Mouse (Mus musculus): ENCODE measurements around the gene Ovol1. TPM values are rescaled to one million over a fixed set of nuclear protein-coding genes. Genes with fewer than 3 reads are reported as not detected.

Gene Ovol1
- total and polyA plus RNA-seq, 3 experiments, result 0.05 TPM; not detected in 2

DNA sequence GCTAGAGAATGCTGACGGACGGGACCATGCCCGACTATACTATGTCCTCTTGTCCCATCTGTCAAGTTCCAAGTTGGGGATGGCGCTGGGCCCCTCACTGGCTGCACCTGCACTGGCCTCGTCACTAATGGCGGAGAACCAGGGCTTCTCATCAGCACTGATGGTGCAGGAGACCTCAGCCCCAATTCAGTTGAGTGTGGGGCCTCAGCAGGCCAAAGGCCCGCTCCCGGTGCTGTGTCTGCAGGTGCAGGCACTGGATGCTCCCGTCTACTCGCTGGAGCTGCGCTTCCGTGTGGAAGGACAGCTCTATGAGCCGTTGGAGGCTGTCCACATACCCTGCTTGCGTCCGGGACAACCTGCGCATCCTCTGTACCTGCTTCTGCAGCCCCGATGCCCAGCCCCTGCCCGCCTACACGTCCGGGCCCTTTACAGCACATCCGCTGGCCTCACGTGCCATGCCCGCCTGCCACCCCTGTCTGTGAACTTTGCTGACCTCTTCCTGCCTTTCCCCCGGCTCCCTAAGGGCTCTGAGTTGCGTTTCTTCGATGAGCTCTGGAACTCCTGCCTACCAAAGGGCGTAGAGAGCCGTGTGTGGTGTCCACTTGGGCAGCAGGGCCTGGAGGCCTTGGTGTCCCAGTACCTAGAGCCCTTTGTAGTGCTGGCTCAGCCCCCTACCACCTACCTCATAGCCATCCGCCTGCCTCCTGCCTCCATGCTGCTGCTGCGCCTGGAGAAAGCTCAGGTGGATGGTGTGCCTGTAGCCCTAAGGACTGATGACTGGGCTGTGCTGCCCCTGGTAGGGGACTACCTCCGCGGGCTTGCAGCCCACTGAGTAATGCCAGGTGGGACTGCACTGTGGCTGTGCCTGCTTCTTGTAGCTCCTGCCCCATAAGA lies 10.2 kb upstream of the Ovol1 start:
- DNase-seq (ENCODE audit: low spot score) (no peak), ATAC-seq (ENCODE audit: extremely low read depth, insufficient number of reproducible peaks, low FRiP score, poor library complexity, severe bottlenecking) (no peak)
- no peaks in the 10 kb centered on the region for H3K9me3 ChIP-seq (replicated peaks)
- H3K36me3 ChIP-seq (replicated peaks), result peaks cover 44% of the 10 kb centered on the region
- peak overlapping the region; percentile 36; the same call in 1 of the 2 replicates for H3K4me3 ChIP-seq (ENCODE audit: low read depth, low read length)
- TF ChIP-seq GATA2 (IDR thresholded peaks at IDR 0.05; ENCODE audit: borderline replicate concordance, low read depth, low read length), result no peak
- no peak for TF ChIP-seq POLR2AphosphoS5 (IDR thresholded peaks at IDR 0.05; ENCODE audit: insufficient replicate concordance, low read depth, low read length)
- TF ChIP-seq GATA1 (IDR thresholded peaks at IDR 0.05; ENCODE audit: borderline replicate concordance, low read length), result no peak
- no peak for TF ChIP-seq CTCF (IDR thresholded peaks at IDR 0.05; ENCODE audit: low read depth, low read length)
- no peak for TF ChIP-seq TAL1 (conservative IDR thresholded peaks at IDR 0.05; ENCODE audit: low read depth, low read length)
- H3K27me3 ChIP-seq (ENCODE audit: insufficient read depth, low read length), result peaks cover 8% of the 10 kb centered on the region
- peaks cover 48% of the 10 kb centered on the region for H3K4me1 ChIP-seq (ENCODE audit: insufficient read depth, low read depth, low read length)

DNA sequence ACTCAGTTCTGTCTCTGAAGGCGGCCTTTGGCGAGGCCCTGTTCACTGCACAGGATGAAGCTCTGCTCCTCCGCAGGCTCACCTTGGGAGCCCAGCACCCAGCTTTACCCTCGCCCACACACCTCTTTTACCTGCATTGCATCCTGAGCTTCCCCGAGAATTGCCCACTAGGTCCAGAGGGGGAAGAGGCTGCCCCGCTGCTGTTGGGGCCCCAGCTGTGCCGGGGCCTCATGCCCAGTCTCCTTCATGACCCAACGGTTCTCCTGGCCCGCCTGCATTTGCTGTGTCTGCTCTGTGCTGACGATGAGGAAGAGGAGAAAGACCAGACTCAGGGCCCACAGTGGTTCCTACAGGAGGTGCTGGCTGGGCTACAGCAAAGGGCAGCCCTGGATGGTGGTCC lies 9.1 kb upstream of the Ovol1 start:
- peak overlapping the region; percentile 33; the same call in 1 of the 2 replicates for H3K4me3 ChIP-seq (ENCODE audit: low read depth, low read length)
- H3K9me3 ChIP-seq (replicated peaks), result no peaks in the 10 kb centered on the region
- H3K4me1 ChIP-seq (ENCODE audit: insufficient read depth, low read depth, low read length), result peaks cover 48% of the 10 kb centered on the region
- H3K36me3 ChIP-seq (replicated peaks), result peaks cover 44% of the 10 kb centered on the region
- H3K27me3 ChIP-seq (ENCODE audit: insufficient read depth, low read length), result peaks cover 10% of the 10 kb centered on the region
- no peak for DNase-seq (ENCODE audit: low spot score)
- ATAC-seq (ENCODE audit: extremely low read depth, insufficient number of reproducible peaks, low FRiP score, poor library complexity, severe bottlenecking), result no peak
- TF ChIP-seq CTCF (IDR thresholded peaks at IDR 0.05; ENCODE audit: low read depth, low read length) (no peak), GATA2 (IDR thresholded peaks at IDR 0.05; ENCODE audit: borderline replicate concordance, low read depth, low read length) (no peak), POLR2AphosphoS5 (IDR thresholded peaks at IDR 0.05; ENCODE audit: insufficient replicate concordance, low read depth, low read length) (no peak), TAL1 (conservative IDR thresholded peaks at IDR 0.05; ENCODE audit: low read depth, low read length) (no peak), GATA1 (IDR thresholded peaks at IDR 0.05; ENCODE audit: borderline replicate concordance, low read length) (no peak)

DNA sequence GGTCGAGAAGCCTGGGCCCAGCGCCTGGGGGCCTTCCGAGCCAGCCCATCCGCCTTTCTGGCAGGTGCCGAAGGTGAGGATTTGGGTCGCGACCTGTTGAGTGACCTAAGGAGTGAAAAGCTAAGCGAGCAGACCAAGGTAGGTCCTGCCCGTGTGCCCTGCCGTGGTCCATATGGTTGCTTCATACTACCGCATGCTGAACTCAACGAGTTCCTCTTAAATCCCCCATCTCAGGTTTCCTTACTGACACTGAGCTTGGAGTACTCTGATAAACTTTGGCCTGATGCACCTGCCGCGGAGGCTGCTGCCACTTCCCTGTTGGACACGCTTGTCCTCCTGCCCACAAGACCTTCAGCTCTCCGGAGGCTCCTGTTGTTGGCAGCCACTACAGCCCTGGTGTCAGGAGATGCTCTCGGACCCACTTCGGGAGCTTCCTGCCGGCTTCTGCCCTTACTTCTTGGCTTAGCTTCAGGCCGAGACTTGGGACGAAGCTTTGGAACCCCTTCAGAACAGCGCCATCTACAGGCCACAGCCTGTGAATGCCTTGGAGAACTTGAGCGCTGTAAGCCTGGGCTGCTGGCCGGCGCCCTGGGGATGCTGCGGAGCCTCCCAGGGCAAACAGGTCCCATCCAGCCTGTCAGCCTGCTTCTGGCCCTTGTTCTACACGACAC lies 8.2 kb upstream of the Ovol1 start:
- TF ChIP-seq GATA1 (IDR thresholded peaks at IDR 0.05; ENCODE audit: borderline replicate concordance, low read length) (no peak), TAL1 (conservative IDR thresholded peaks at IDR 0.05; ENCODE audit: low read depth, low read length) (no peak), CTCF (IDR thresholded peaks at IDR 0.05; ENCODE audit: low read depth, low read length) (peak; percentile 77)
- peak overlapping the region; percentile 83 for H3K4me3 ChIP-seq (ENCODE audit: low read depth, low read length)
- DNase-seq (ENCODE audit: low spot score) (peak; percentile 78), ATAC-seq (ENCODE audit: extremely low read depth, insufficient number of reproducible peaks, low FRiP score, poor library complexity, severe bottlenecking) (no peak)
- H3K4me1 ChIP-seq (ENCODE audit: insufficient read depth, low read depth, low read length), result peaks cover 48% of the 10 kb centered on the region
- peaks cover 44% of the 10 kb centered on the region for H3K36me3 ChIP-seq (replicated peaks)
- H3K9me3 ChIP-seq (replicated peaks), result no peaks in the 10 kb centered on the region
- H3K27me3 ChIP-seq (ENCODE audit: insufficient read depth, low read length), result peaks cover 16% of the 10 kb centered on the region

DNA sequence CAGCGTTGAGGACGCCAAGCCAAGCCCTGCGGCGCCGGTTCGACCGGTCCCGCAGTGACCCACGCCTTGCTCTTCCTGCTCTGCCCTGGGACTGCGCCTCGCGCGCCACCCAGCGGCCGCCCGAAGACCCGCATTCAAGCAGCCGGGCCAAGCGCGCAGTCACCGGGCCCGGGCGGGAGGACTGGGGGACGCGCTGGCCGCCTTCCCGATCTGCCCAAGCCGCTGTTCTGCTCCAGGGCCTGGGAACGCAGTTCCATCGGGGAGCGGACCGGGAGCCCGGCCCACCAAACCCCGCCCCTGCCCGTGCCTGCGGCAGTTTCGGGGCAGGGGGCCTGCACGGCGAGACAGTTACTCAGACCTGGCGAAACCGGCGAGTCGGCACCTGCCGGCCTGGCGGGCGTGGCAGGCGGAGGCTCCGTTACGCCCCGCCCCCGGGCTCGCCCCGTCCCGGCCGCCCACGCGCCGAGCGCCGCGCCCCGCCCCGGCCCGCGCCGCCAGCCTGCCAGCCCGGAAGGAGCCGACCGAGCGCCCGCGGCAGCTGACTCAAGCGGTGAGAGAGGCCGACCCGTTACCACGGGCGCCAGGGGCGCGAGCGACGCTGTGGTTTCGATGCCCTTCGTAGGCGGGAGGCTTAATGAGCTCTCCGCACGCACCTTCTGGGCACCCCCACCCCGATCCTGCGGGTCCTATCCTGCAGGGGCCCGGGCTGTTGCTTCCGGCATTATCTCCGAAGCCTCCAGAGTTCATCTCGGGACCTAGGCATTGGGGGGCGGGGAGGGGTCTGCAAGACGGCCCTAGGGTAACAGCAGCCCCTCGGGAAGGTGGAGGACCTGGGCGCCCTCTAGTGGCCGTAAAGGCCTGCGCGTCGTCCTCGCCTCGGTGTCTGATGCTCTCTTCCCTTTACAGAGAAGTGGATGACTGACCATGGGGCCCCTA lies 7.4 kb upstream of the Ovol1 start, which contains the start of gene Ap5b1:
Gene Ap5b1, plus strand, starts transcription at position 492 of the 936 bp plus-strand sequence.
- H3K9me3 ChIP-seq (replicated peaks), result no peaks in the 10 kb centered on the region
- peak; percentile 96 for DNase-seq (ENCODE audit: low spot score)
- H3K27me3 ChIP-seq (ENCODE audit: insufficient read depth, low read length), result peaks cover 16% of the 10 kb centered on the region
- H3K36me3 ChIP-seq (replicated peaks), result peaks cover 40% of the 10 kb centered on the region
- TF ChIP-seq CTCF (IDR thresholded peaks at IDR 0.05; ENCODE audit: low read depth, low read length) (peak; percentile 88), GATA1 (IDR thresholded peaks at IDR 0.05; ENCODE audit: borderline replicate concordance, low read length) (no peak), TAL1 (conservative IDR thresholded peaks at IDR 0.05; ENCODE audit: low read depth, low read length) (no peak), GATA2 (IDR thresholded peaks at IDR 0.05; ENCODE audit: borderline replicate concordance, low read depth, low read length) (no peak), POLR2AphosphoS5 (IDR thresholded peaks at IDR 0.05; ENCODE audit: insufficient replicate concordance, low read depth, low read length) (no peak)
- H3K4me3 ChIP-seq (ENCODE audit: low read depth, low read length), result peak within 1 kb of the TSS; percentile 83
- ATAC-seq (ENCODE audit: extremely low read depth, insufficient number of reproducible peaks, low FRiP score, poor library complexity, severe bottlenecking), result peak; percentile 30; the same call in 1 of the 2 replicates
- peaks cover 48% of the 10 kb centered on the region for H3K4me1 ChIP-seq (ENCODE audit: insufficient read depth, low read depth, low read length)

DNA sequence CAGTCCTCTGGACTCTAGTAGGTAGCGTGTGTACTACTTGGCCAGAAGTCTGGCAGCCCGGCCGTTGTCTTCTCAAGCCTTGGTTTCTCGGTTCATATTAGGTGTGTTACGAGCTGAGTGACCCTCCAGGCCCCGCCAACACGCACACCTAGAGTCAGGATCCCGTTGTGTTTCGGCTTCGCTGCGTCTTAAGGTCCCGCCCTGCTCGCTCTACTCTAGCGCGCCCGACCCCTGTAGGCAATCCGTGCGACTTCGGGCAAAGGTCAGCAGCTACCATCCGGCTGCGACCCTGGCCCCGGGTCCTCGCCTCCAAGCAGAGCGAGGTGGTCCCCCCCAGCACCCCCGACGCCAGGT lies 6.7 kb upstream of the Ovol1 start:
- Histone ChIP-seq H3K9me3 (replicated peaks) (no peaks in the 10 kb centered on the region), H3K4me1 (ENCODE audit: insufficient read depth, low read depth, low read length) (peaks cover 48% of the 10 kb centered on the region), H3K4me3 (ENCODE audit: low read depth, low read length) (peak overlapping the region; percentile 83), H3K27me3 (ENCODE audit: insufficient read depth, low read length) (peaks cover 16% of the 10 kb centered on the region), H3K36me3 (replicated peaks) (peaks cover 34% of the 10 kb centered on the region)
- no peak for TF ChIP-seq CTCF (IDR thresholded peaks at IDR 0.05; ENCODE audit: low read depth, low read length)
- TF ChIP-seq GATA1 (IDR thresholded peaks at IDR 0.05; ENCODE audit: borderline replicate concordance, low read length), result no peak
- no peak for TF ChIP-seq GATA2 (IDR thresholded peaks at IDR 0.05; ENCODE audit: borderline replicate concordance, low read depth, low read length)
- TF ChIP-seq POLR2AphosphoS5 (IDR thresholded peaks at IDR 0.05; ENCODE audit: insufficient replicate concordance, low read depth, low read length), result no peak
- no peak for TF ChIP-seq TAL1 (conservative IDR thresholded peaks at IDR 0.05; ENCODE audit: low read depth, low read length)
- no peak for DNase-seq (ENCODE audit: low spot score)
- ATAC-seq (ENCODE audit: extremely low read depth, insufficient number of reproducible peaks, low FRiP score, poor library complexity, severe bottlenecking), result peak; percentile 30; the same call in 1 of the 2 replicates
